Mouse (Mus musculus) ES-Bruce4 (cell line): ENCODE results near the gene Rgs1.

Experiments used
- CTCF ChIP-seq: IDR thresholded peaks from one replicate; pipeline ENCODE4 v1.8.1; 2011; ENCODE audit warnings: low read depth, low read length
- POLR2A ChIP-seq: IDR thresholded peaks from one replicate; pipeline ENCODE4 v1.8.1; 2011; ENCODE audit warnings: low read length; ENCODE audit not compliant: insufficient read depth

GRCm38 (mm10) chr1:144267471-144268470 is 18.7 kb upstream of the Rgs1 start:
- TF ChIP-seq CTCF (no peak), POLR2A (no peak)
